Mouse (Mus musculus): ENCODE measurements around the gene 1810055G02Rik. TPM values are rescaled to one million over a fixed set of nuclear protein-coding genes. Genes with fewer than 3 reads are reported as not detected.
A peak's percentile ranks its signal among the peaks of the same experiment; 100 is the strongest.

The 1810055G02Rik gene
- total RNA-seq, 2 experiments from 2014 or later = 7.9 to 8.3 TPM

GRCm38 (mm10) chr19:3694476-3694875 lies 13.6 kb upstream of the 1810055G02Rik start:
- intact Hi-C loops (cut with DNase I) = no loop called here
- DNase-seq (ENCODE audit: low spot score) = no peak

DNA sequence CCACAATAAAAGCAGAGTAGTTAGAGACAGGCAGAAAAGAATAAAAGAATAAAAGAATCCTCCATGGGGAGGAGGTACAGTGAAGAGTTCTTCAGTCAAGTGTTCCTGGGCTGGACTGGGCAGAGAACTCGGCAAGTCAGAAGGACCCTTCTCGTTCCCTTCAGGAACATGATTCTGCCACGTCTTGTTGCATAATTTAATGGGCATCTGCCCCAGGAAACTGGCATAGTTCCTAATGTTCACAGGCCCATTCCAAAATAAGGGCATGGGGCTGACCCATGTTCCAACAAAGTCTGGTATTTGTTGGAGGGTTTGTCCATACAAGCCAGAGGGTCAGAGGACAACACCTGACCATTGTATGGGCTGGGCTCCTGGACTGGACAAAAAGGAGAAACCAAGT lies 13.1 kb upstream of the 1810055G02Rik start:
- no peak for DNase-seq (ENCODE audit: low spot score)
- intact Hi-C loops (cut with DNase I) = loop anchor here (5.0 kb wide), 1 partner anchor 33 kb away; no protein-coding TSS in a partner anchor

DNA sequence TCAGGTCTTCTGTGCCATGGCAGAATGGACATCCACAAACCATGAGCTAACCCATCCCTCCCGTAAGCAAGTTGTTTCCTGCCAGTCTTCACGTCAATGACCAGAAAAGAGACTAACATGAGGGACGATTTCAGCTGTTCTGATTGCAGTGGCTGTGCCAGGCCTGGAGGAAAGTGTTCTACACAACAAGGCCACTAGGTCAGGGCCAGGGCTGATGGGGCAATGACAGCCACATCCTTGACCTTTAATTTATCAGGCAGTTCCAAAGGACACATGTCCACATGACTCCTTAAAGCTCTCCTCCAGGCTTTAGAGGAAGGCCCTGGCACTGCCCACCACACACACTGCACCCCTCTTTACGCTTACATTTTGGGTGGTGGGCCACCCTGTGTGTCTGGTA lies 12.6 kb upstream of the 1810055G02Rik start:
- intact Hi-C loops (cut with DNase I) = loop anchor here (5.0 kb wide), 1 partner anchor 33 kb away; no protein-coding TSS in a partner anchor
- DNase-seq (ENCODE audit: low spot score) = no peak

DNA sequence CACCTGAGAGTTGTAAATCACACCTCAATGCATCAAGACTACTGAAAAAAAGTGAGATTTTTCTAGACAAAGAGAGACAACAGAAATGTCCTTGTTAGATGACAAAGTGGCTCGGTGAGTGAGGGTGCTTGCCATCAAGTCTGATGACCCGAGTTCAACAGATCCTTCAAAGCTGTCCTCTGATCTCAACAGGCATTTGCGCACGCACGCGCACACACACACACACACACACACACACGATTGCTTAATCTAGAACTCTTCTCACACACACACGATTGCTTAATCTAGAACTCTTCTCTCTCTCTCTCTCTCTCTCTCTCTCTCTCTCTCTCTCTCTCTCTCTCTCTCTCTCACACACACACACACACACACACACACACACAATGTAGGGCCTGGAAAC lies 12.1 kb upstream of the 1810055G02Rik start:
- no peak for DNase-seq (ENCODE audit: low spot score)
- intact Hi-C loops (cut with DNase I) = loop anchor here (5.0 kb wide), 1 partner anchor 34 kb away; no protein-coding TSS in a partner anchor

DNA sequence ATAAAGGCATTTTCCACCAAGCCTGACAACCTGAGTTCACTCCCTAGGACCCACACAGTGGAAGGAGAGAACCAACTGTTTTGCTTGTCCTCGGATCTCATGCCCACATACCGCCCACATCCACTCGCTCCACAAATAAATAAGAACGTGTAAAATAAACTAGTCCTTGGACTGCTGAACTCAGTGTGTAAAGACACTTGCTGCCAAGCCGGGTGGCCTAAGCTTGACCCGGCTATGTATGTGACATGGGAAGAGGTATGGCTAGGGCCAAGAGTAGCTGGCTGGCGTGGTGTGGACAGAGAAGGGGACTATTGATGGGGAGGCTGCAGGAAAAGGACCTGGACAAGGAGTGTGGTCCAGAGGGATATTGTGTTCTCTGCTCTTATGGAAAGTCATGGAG lies 10.1 kb upstream of the 1810055G02Rik start:
- DNase-seq (ENCODE audit: low spot score) = no peak
- intact Hi-C loops (cut with DNase I) = loop anchor here (5.0 kb wide), 1 partner anchor 36 kb away; no protein-coding TSS in a partner anchor

DNA sequence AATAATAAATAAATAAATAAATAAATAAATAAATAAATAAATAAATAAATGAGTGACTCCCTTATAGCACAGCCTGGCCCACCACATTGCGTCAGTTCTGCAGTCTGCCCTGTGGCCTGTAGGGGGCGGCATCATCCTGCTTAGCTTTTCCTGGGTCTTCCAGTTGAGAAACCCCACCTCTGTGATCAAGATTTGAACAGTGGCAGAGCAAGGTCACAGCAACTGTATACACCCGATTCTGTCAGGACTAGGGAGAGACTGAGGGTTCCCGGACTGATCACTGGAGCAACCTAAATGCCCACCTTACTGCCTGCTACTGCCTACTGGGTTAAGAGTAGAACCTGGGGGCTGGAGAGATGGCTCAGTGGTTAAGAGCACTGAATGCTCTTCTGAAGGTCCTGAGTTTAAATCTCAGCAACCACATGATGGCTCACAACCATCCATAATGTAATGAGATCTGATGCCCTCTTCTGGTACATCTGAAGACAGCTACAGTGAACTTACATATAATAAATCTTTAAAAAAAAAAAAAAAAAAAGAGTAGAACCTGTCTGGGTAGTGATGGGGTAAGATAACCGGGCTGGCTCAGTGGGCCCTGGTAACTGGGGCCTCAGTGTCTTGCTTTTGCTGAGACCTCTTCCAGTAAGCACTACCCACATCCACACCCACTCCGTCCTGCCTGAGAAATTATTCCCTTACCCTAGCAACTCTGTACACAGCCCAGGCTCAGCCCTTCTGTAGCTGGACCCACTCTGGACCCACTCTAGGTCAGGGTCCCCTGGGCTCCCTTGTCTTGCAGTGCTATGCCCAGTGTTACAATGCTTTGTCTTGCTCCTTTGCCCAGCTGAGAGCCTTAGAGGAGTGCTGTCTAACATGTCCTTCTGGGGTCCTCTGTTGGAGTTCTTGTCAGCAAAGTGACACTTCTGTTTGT lies 8.3 kb upstream of the 1810055G02Rik start:
- intact Hi-C loops (cut with DNase I) = loop anchor here (1.0 to 5.0 kb wide), 2 partner anchors 37 to 76 kb away; no protein-coding TSS in a partner anchor
- peak; percentile 70 for DNase-seq (ENCODE audit: low spot score)

- DNase-seq (ENCODE audit: low spot score) = no peak
- intact Hi-C loops (cut with DNase I) = no loop called here
Measured at GRCm38 (mm10) chr19:3702460-3702859, 5.6 kb upstream of the 1810055G02Rik start.

DNA sequence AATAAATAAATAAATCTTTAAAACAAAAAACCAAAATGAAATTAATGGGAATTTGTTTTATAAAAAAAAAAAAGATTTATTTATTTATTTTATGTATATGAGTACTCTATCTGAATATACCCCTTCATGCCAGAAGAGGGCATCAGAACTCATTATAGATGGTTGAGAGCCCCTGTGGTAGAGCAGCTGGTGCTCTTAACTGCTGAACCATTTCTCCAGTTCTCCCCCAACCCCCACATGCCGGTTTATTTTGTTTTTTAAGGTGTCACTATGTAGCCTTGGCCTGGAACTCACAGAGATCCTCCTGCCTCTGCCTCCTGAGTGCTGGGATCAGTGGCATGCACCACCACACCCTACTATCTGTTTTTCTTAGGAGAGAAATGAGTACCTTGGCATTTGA lies 1.8 kb upstream of the 1810055G02Rik start:
- intact Hi-C loops (cut with DNase I) = no loop called here
- no peak for DNase-seq (ENCODE audit: low spot score)

- DNase-seq (ENCODE audit: low spot score) = no peak
- intact Hi-C loops (cut with DNase I) = no loop called here
Measured at GRCm38 (mm10) chr19:3707553-3707952, 540 bp upstream of the 1810055G02Rik start.

DNA sequence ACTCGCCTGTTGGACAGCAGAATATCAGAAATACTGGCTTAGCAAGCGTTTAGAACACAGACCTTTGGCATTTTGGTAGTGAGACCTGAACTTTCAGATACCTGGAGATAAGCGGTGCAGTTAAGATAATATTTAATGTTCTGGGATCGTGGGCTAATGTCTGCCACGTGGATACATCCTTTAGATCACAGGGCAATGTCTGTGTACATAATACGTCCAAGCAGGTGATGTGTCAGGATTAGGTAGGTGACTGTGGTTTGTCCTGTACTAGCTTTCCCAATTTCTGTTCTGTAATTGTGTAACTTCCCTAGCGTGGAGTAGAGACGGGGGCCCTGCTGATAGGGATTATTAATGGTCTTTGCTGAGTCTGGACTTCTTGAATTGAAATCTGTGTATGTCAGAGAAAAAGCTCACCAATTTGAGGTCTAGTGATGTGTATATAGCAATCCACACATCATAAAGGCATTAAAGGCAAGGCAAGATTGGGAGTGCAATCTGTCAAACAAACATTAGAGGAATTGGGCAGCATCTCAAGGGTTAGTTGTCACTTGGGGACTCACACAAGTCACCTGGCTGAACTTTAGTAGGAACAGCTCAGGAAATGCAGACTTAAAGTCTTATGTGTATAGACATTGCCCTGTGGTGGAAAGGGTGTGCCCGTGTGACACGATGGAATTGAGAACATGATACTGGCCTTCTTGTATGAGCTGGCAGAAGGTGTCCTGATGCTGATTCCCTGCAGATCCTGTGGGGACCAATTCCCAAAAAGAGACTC lies 1.1 kb downstream of the 1810055G02Rik start:
- intact Hi-C loops (cut with DNase I) = no loop called here
- no peak for DNase-seq (ENCODE audit: low spot score)

GRCm38 (mm10) chr19:3710436-3710835 lies 2.3 kb downstream of the 1810055G02Rik start:
- intact Hi-C loops (cut with DNase I) = no loop called here
- DNase-seq (ENCODE audit: low spot score) = no peak

DNA sequence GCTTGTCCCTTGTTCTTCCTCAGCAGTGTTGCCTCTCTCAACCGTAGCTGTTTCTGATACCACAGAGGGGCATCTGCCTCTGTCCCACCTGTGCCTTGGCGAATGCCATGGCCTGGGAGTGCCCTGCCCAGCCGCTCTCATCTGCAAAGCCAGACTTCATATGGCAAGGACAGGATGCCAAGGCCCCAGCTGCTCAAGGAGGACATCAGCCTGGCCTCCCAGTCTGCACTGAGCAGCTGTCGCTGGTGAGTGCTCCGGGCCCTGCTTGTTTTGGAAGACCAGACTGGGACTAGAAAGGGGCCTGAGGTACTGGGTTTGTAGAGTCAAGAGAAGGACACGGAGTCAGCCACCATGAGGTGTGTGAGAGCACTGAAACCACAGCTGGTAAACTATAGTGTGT lies 6.3 kb downstream of the 1810055G02Rik start:
- intact Hi-C loops (cut with DNase I) = no loop called here
- no peak for DNase-seq (ENCODE audit: low spot score)

- DNase-seq (ENCODE audit: low spot score) = peak; percentile 30
- intact Hi-C loops (cut with DNase I) = loop anchor here (5.0 kb wide), 1 partner anchor 96 kb away; no protein-coding TSS in a partner anchor
Measured at GRCm38 (mm10) chr19:3718481-3719361, 10.6 kb downstream of the 1810055G02Rik start.

- peak; percentile 43 for DNase-seq (ENCODE audit: low spot score)
- intact Hi-C loops (cut with DNase I) = loop anchor here (5.0 kb wide), 1 partner anchor 97 kb away; no protein-coding TSS in a partner anchor
Measured at GRCm38 (mm10) chr19:3719362-3719891, 11.3 kb downstream of the 1810055G02Rik start.

GRCm38 (mm10) chr19:3723170-3723569 lies 15.1 kb downstream of the 1810055G02Rik start:
- intact Hi-C loops (cut with DNase I) = loop anchor here (5.0 to 10.0 kb wide), 2 partner anchors 49 to 262 kb away; partner anchors contain the start of gene Acy3
- DNase-seq (ENCODE audit: low spot score) = no peak

GRCm38 (mm10) chr19:3723904-3724303 lies 15.8 kb downstream of the 1810055G02Rik start:
- intact Hi-C loops (cut with DNase I) = loop anchor here (5.0 to 10.0 kb wide), 2 partner anchors 48 to 261 kb away; partner anchors contain the start of gene Acy3
- DNase-seq (ENCODE audit: low spot score) = no peak

GRCm38 (mm10) chr19:3724779-3725178 lies 16.7 kb downstream of the 1810055G02Rik start:
- intact Hi-C loops (cut with DNase I) = loop anchor here (5.0 to 10.0 kb wide), 2 partner anchors 48 to 260 kb away; partner anchors contain the start of gene Acy3

DNA sequence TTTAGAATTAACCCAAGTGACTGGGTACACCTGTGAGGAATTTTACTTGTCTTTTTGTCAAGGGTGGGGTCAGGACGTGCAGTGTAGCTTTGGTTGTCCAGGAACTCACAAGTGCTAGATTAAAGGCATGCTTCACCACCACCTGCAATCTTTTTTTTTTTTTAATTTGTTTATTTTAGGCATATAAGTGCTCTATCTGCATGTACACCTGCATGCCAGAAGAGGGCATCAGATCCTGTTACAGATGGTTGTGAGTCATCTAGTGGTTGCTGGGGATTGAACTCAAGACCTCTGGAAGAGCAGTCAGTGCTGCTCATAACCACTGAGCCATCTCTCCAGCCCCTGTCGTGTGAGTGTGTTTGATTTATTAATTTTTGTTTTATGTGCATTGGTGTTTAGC lies 20.8 kb downstream of the 1810055G02Rik start:
- intact Hi-C loops (cut with DNase I) = loop anchor here (10.0 kb wide), 1 partner anchor 256 kb away; the partner anchor contains the start of gene Acy3
- no peak for DNase-seq (ENCODE audit: low spot score)

More at GRCm38 (mm10) chr19:3724779-3725178, 16.7 kb downstream of the 1810055G02Rik start:
- peak; percentile 31 for DNase-seq (ENCODE audit: low spot score)
